Mouse (Mus musculus) naive thymus-derived CD4-positive, alpha-beta T cell, adult 2 months (primary cell): Measurements from ENCODE around the gene Gm28043.

ENCODE experiments used
- DNase-seq: peaks from one replicate; pipeline ENCODE4 v3.0.0-alpha.2; 2011; ENCODE audit warnings: low read depth

Gm28043 gene

DNA sequence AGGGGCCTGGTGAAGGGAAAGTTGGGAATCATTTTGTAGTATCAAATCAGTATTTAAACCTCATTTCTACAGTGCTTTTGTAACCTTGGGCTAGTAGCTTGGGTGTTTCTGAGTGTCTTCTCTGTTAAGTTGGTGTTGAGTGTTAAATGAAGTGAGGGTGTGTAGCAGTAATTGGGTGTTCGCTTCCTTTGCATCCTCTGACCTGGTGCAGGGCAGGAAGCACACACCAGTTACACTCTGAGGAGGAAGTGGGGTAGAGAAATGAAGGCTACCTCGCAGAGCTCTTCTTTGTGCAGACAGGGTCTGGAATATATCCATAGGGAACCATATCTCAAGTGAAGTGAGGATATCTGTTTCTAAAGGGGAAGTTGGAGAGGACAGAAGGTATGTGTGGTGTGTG is 66.2 kb downstream of the Gm28043 start:
- DNase-seq, result no peak

DNA sequence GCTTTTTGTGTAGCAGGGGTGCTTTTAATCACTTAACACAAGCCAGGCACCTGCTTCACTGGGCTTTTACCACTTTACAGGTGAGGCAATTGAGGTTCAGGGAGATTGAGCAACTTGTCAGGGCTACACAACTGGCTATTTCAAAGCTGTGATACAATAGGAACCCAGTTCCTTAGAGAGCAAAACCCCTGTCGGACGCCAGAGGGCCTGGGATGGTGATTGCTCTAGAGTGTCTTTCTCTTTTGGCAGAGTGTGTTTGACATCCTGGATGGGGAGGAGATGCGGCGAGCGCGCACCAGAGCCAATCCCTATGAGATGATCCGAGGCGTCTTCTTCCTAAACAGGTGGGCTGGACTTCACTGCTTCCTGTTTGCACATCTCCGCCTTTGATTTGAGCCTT is 67.0 kb downstream of the Gm28043 start:
- DNase-seq, result no peak

DNA sequence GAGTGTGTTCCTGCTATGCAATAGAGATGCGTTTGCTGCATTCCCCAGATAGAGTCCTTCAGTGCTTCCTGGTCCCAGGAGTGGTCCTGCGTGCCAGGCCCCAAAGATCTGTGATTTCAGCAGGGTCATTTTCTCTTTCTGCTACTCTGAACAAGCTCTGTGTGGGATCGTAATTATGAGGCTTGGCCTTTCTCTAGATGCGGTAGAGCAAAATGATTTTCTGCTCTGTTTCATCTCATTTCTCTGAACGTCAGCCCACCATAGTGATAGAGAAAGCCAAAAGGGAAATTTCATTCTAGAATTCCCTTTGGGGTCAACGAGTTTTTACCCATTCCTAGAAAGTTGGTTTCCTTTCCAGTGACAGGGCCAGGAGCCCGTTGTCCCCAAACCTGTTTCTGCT is 67.6 kb downstream of the Gm28043 start:
- DNase-seq, result no peak

DNA sequence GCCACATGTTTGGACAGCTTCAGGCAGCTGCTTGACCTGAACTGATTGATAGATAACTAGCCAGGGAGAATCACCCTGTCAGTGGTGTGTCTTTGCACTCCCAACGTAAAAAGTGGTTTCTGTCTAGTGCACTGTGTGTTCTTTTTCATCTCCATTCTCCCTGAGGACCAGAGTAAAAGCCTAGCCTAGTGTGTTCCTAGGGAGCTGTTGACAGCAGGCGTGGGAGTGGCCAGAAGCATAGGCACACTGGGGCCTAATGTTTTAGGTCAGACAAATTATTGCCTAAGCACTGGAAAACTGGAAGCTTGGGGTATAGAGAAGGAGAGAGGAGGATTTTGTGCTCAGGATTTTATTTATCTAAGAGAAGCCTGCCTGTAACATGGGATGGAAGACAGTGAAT is 68.5 kb downstream of the Gm28043 start:
- DNase-seq, result no peak

DNA sequence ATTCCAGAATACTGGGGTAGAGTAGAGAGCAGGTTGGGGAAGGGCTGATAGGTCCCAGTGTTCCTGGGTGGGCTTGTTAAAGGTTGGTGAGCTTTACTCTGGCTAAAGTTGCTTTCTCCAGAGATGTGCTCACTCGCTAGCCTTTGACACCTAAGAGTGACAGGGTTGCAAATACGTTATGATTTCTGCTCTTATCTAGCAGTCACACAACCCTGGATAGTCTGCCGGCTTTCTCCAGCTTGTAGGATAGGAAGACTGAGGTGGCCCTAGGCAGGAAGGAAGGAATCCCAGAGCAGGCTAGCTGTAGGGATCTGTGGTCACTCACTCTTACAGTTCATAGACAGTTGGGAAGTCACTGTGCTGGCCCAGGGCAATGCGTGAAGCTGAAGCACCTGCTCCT is 69.6 kb downstream of the Gm28043 start:
- DNase-seq, result no peak

DNA sequence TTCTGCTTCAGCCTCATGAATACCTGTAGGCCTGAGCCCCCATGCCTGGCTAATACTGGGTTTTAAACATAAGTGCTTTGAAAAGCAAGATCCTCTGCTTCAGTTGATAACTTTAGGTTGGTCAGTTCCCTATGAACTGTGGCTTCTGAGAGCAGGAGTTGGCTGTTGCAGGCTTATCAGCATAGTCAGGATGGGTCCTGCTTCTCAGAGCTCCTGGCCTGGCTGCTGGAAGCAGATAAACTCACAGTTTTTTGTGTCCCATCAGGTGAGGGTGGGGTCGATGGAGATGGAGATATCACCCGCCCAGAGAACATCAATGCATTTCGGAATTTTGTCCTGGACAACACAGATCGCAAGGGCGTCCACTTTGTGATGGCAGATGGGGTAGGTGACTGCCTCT is 72.1 kb downstream of the Gm28043 start:
- DNase-seq, result no peak

DNA sequence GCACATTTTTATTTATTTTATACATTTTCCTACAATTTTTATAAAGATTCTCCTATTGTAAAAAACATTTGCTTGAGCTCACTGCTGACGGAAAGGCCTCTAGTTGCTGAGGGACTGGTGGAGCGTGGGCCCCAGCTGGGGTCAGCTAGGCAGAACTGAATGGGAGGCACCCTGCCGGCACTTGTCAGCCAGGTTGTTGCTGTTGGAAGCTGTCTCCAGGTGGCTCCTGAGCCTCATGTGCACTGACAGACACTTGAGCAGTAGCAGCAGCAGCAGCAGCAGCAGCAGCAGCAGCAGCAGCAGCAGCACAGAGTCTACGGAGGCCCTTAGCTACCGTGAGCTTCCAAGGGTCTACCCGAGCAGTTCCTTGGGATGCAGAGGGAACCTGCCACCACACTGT is 72.7 kb downstream of the Gm28043 start:
- no peak for DNase-seq

DNA sequence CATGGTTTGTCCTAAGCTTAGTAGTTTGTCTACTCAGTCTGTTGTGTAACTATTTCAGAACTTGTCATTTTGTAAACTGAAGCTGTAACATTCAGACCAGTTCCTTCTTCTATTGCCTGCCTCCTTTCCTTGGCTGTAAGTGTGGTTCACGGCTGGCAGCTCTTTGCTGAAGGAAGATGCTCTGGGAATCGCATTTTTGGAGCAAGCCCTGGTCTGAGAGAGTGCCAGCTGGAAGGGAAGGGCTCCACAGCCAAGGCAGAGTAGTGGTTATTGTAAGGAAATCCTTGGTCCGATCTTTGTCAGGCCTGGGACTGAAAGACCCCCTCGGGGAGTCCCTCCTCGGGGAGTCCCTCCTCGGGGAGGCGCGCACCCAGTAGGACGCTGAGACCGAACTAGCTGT is 73.9 kb downstream of the Gm28043 start:
- no peak for DNase-seq

DNA sequence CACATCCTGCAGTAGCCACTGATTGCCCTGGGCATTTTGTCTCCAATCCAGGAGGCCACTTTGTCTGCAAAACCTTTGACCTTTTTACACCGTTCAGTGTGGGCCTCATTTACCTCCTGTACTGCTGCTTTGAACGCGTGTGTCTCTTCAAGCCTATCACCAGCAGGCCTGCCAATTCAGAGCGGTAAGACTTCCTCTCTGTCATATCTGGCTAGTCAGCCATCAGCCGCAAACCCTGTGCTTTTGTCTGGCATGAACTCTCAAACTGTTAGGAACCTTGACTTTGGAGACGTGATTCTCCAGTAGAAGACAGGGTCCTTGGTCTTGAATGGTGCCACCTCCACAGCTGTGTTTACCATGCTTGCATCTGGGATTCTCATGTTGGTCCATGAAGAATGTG is 75.6 kb downstream of the Gm28043 start:
- no peak for DNase-seq

DNA sequence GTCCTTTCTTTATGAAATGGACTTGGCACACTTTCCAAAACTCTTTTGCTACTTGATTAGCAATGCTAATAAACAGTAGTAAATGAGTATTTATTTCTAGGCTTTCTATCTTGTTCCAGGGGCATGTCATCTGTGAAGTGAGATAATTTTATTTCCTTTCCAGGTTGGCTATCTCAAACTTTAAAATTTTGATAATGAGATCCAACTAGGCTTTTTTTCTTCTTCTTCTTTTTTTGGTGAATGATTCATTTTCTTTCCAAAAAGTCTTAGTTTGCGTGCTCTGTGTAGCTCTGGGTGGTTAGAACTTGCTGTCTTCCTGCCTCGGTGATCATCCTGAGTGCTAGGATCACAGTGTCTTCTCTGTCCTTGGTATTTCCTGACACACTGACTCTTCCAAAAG is 78.2 kb downstream of the Gm28043 start:
- no peak for DNase-seq

DNA sequence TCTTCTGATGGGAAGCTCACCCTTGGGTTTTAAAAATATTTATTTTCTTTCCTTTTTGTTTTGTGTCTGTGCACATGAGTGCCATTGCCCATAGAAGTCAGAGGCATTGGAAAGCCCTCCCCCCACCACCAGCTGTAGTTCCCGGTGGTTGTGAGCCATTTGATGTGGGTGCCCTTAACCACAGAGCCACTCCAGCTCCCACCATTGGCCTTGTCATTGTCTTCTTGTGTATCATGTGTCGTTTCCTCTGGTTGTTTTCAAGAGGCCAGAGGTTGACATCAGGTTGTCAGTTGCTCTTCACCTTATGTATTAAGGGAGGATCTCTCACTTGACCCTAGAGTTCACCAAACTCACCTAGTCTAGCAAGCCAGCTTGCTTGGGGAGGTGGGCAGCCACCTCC is 78.9 kb downstream of the Gm28043 start:
- peak; percentile 54 for DNase-seq

DNA sequence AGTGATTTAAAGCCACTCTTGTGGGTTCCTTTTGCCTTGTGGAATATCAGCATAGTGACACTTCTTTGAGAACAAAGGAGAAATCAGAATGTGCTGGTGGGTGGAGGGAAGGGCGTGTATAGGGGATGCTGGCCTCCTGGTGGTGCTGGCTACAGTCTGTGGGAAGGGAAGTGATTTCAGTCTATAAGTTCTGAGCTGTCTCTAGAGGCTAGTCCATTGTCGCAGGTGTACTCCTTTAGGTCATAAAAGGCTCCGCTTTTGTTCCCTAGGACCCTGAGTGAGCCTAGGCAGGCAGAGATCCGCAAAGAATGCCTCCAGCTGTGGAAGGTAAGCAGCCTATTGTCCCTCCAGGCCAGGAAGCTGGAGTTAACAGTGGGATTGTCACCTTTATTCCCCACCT is 79.8 kb downstream of the Gm28043 start:
- no peak for DNase-seq

DNA sequence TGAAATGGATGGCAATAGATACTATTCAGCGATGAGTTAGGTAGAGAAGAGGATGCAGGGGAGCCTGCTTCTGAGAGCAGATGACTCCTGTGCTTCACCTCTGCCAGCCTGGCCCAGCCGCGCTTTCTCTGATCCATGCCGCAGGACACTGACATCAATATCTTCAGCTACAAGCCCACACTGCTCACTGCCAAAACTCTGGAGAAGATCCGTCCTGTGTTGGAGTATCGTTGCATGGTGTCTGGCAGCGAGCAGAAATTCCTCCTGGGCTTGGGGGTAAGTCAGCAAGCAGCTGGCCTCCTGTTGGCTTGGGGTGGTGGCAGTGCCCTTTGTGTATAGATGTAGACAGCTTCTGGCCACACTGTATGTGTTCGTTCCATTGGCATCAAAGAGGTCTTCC is 82.3 kb downstream of the Gm28043 start:
- no peak for DNase-seq

DNA sequence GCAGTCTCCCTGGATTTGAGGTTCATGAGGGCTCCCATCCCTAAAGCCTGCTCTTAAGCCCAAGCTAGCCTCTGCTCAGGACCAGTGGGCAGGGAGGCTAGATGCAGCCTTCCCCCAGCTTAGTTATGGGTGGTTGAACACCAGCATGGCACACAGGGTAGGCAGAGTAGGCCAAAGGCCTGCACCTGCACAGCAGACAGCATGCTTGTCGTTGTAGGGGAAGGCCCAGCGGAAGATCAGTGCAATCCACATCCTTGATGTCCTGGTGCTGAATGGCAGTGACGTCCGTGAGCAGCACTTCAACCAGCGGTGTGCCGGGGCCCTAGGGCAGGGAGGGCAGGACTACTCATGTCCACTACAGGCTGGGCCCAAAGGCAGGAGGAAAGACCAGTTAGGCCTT is 83.7 kb downstream of the Gm28043 start:
- no peak for DNase-seq

DNA sequence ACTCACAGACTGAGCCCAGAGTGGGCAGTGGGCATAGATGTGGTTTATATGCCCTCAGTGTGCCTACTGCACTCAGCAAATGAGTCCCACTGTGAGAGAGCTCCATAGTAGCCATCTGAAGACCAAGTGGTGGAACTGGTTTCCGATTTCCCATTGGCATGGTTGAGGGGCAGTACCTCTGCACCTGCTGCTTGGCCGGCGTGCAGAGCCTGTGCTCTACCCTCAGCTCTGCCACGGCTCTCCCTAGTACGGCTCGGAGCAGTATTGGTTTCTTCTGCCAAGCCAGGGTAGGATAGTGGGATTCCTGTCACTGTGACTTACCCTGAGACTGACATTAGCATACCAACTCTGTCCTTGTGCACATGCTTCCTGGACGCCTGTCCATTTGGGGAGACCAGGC is 85.9 kb downstream of the Gm28043 start:
- DNase-seq, result no peak

DNA sequence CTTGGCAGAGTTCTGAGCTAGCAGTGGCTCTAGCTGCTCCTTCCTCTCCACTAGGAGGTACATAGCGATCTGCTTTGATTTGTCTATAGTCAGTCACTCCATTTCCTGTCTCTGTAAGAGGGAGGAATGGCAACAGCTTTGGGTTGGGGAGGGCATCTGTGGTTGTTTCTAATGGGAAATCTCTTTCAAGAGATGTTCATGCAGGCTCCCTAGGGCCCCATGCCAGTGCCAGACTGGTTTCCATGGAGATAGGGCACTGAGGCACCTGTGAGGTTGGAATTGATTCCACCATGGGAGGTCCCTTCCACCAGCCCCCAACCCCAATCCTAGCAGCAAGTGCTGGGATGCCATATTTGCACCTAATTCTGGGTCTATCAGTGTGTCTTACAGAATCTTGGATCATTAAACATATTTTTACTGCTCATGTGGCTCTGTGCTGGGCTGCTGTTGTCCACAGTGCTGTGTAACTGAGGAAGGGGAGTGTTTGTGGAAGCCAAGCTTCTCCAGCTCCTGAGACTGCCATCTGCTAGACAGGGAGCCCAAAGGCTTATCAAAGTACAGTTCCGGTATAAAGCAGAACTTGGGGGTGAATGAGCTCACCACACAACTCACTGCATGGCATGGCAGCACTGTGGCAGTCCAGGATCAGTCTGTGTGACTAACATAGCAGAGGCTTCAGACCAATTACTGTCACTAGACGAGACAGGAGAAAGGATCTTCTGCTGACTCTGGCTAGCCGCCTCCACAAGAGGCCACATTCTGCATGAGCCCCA is 88.4 kb downstream of the Gm28043 start:
- DNase-seq, result peak; percentile 27

DNA sequence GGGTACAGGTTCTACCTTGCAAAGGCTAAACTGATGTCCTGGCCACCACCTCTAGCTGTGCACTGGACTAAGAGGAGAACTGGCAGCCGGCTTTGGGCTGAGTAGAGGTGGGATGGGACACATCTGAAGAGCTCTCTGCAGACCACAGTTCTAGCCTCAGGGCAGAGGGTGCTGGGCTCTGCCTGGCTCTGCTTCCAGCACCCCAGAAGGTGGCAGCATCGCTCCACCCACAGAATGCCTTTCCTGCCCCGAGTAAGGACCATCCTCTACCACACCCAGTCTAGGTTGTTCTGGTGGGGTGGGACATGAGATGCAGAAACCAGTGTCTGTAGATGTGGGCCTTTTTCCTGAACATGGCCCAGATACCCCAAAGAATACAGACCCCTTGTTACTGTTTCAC is 90.1 kb downstream of the Gm28043 start:
- peak; percentile 68 for DNase-seq

DNA sequence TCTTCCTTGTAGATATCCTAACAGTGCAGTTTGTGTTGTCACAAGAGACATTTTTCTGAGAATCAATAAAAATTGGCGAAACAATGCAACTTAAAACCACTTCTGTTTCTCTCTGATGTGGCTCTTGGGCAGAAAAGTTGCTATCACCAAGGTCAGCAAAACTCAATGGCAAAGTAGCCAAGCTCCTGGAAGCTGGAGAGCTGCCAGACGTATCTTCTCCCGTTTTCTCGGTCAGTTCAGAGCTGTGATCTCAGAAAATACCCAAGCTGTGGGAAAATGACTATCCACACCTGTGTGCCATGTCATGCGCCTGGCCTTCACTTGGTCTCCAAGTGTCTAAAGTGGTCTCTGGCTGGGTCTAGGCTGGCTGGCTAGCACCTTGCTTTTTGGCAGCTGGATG is 91.2 kb downstream of the Gm28043 start:
- no peak for DNase-seq

DNA sequence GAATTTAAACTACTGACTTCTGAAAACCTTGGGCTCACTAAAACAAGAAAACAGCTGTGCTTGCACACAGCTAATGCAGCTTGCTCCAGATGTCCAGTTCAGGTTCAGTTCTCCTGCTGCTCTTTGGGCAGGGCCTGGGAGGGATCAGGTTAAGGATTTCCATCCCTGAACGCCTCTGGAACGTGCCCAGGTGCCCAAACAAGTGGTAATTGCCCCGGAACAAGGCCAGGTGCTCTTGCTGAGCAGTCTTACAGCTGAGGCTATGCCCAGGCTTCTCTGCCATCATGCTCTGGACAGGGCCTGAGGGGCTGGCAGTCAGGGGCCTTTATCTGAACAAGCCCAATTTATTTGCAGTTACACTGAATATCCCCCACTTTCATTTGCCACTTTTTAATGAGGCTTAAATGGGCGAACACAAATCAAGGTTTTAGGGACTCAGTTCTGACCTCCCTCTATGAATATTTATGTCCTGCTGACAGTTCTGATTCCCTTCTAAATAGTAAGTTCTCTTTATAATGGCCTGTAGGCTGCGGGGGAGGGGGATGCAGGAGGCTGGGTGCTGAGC is 92.4 kb downstream of the Gm28043 start:
- no peak for DNase-seq

DNA sequence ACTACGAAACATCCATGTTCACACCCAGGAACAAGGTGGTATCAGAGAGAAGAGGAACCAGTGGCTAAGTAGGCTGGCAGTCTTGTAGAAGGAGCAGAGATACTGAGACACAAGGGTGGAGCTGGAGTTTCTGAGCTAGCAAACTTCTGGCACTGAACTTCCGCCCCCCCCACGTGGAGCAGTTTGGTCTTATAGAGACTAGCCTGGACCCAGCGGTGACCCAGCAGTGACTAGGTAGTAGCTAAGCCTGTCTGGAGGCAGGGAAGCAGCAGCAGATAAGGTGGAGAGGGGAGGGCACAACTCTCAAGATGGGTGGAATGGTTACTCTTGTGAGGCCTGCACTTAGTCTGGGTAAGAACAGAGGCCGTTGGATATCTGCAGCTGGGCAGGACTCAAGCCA is 94.1 kb downstream of the Gm28043 start:
- DNase-seq, result no peak

DNA sequence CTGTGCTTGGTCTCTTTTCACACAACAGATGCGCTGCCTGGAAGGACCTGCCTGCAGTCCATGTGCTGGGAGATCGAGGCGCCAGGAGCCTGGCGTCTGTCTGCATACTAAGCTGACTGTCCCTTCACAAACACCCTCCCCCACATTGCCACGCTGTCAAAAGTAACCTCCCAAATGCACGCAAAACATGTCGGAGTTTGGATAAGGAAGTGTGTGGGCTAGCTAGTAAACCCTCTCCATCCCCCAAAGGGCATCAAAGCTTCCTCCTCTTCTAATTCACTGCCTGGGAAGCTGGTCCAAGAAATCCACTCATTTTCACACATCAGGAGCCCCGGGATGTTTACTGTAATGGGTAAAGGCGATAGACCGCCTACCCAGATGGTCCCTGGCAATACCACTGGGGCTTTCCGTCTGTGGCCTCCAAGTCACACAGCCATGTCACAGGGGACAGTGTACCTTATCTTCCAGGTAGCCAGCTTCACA is 95.9 kb downstream of the Gm28043 start:
- no peak for DNase-seq

DNA sequence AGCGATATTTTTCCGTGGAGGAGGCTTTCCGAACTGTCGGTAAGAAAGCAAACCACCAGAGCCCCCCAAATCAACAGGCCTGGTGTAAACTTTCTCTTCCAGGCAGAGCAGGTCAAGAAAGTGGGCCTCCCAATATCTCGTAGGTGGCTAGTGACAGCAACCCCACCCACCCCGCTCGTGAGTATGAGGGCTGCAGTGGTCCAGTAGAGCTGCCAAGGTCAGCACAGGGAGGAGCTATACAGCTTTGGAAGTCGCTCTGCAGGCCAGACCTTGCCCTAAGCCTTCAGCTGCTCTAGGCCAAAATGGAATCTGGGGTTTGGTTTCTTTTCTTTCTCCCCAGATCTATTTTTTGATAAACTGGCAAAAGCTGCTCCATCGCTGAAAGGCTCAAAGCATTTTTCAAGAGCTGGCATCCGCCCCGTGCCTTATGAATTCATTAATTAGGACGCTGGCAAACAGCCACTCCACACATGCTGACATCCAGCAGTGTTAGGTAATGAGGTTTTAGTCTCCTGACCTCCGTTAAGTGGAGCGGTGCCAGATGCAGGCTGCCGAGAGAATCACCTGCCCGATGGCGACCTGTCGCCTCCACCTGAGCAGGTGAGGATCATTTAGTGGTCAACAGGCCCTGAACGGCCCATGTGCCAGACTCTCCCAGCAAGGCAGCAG is 96.5 kb downstream of the Gm28043 start:
- no peak for DNase-seq

DNA sequence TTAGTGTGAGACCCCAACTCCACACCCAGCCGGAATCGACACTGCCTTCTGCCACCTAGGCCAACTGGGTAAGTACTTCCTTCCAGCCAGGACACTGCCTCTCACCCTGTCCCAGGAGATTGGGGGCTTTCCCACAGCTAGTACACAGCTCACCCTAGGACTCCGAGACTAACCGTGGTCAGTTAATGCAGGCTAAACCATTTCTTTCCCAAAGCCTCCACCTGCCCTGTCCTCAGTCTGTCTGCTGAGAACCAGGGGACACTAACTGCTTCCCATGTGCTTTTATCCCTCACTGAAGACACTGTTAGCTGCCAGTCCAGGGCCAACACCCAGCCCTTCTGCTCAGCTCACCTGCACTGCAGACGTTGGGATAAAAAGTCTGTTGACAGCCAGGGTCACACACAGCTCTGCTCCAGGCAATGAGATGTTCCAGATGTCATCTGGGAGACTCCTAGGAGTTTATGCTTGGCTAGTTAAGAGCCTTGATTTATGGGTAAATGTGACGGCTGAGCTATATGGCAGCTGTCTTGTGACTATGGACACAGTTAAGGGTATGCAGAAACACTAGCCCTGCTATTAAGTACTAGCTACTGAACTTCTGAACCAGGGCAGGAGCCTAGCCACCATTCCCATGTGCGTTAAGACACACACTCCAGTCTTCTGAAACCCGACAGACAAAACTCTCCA is 97.2 kb downstream of the Gm28043 start:
- no peak for DNase-seq
